ENCODE assay signal across 10 mouse cellular contexts in the genomic region with DNA sequence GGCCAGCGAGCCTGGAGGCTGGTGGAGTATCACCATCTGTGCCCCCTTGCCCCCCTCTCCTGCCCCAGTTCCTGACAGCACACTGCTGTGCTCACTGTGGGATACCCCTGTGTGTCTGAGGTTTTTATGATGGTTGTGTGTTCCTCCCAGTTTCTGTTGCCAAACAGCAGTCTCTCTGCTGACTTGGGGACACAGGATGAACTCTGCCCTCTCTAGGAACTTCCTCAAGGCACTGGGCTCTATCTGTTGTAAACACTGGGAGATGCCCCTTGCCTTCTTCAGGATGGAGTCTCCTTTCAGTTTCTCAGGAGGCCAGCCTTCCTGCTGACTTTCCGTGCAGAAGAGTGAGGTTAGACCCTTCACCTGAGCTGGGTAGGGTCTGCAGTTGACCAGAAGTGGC. TPM values are rescaled to one million over a fixed set of nuclear protein-coding genes. Genes with fewer than 3 reads are reported as not detected.
DNase-seq lines count a peak whose midpoint lies in the region; ATAC-seq and TF ChIP-seq lines count a peak whose summit lies in the region.
"Had no signal": no experiment of that assay in that cellular context is flagged by ENCODE, and none has a peak within 500 bp of the region (broad histone marks: within the 10 kb centered on the region; RNA-seq: fewer than 3 reads in every experiment).

No protein-coding gene starts in this region.

- H3K4me1 ChIP-seq in hindbrain, embryonic 10.5 days (replicated peaks): peaks cover 53% of the 10 kb centered on the region
- peaks cover 4% of the 10 kb centered on the region for H3K4me1 ChIP-seq in hindbrain, embryonic 11.5 days (replicated peaks; ENCODE audit: control insufficient read depth, insufficient read depth, low read length)
- peaks cover 30% of the 10 kb centered on the region for H3K4me1 ChIP-seq in hindbrain, embryonic 13.5 days (replicated peaks)
- no peaks in the 10 kb centered on the region; the same call in none of the 2 replicates for H3K4me1 ChIP-seq in liver, postnatal 0 days (ENCODE audit: insufficient read depth)

- peaks cover 56% of the 10 kb centered on the region for H3K27me3 ChIP-seq in hindbrain, embryonic 10.5 days (ENCODE audit: insufficient read depth, poor library complexity, severe bottlenecking)
- peaks cover 5% of the 10 kb centered on the region; the same call in 1 of the 2 replicates for H3K27me3 ChIP-seq in hindbrain, embryonic 11.5 days (ENCODE audit: control insufficient read depth, insufficient read depth, low read length)
- H3K27me3 ChIP-seq in hindbrain, embryonic 13.5 days: peaks cover 56% of the 10 kb centered on the region
- peaks cover 39% of the 10 kb centered on the region for H3K27me3 ChIP-seq in liver, postnatal 0 days (ENCODE audit: insufficient read depth, low read length)

- H3K36me3 ChIP-seq in hindbrain, embryonic 10.5 days: no peaks in the 10 kb centered on the region
- no peaks in the 10 kb centered on the region for H3K36me3 ChIP-seq in hindbrain, embryonic 11.5 days (ENCODE audit: control insufficient read depth, insufficient read depth, low read length)
- no peaks in the 10 kb centered on the region for H3K36me3 ChIP-seq in hindbrain, embryonic 13.5 days
- H3K36me3 ChIP-seq in liver, postnatal 0 days (replicated peaks; ENCODE audit: insufficient read depth, low read length): no peaks in the 10 kb centered on the region

- no peak for DNase-seq in hindbrain, embryonic 10.5 days (ENCODE audit: low spot score)
- DNase-seq in hindbrain, embryonic 11.5 days (ENCODE audit: low spot score): no peak
- DNase-seq in liver, postnatal 0 days: no peak
- no peak for DNase-seq in urinary bladder, postnatal 36 days (ENCODE audit: low spot score in 2 of 2)
- no peak for DNase-seq in right cerebral cortex, postnatal 25 days
- DNase-seq in cerebellum, adult 11 months: no peak
- DNase-seq: cerebellum, postnatal 10 days; thymus, adult 2 months had no signal

- WGBS in hindbrain, embryonic 10.5 days: 22% methylated on average over 2 of the region's 2 CpGs
- 10% methylated on average over 2 of the region's 2 CpGs for WGBS in hindbrain, embryonic 11.5 days
- WGBS in hindbrain, embryonic 13.5 days: 18% methylated on average over 2 of the region's 2 CpGs
- WGBS in liver, postnatal 0 days (ENCODE audit: insufficient replicate concordance): 32% methylated on average over 2 of the region's 2 CpGs

- H3K9me3 ChIP-seq in hindbrain, embryonic 10.5 days: no peaks in the 10 kb centered on the region
- no peaks in the 10 kb centered on the region for H3K9me3 ChIP-seq in hindbrain, embryonic 11.5 days (ENCODE audit: control insufficient read depth, low read length)
- no peaks in the 10 kb centered on the region for H3K9me3 ChIP-seq in hindbrain, embryonic 13.5 days
- H3K9me3 ChIP-seq in liver, postnatal 0 days (ENCODE audit: low read length): no peaks in the 10 kb centered on the region

- H3K4me3 ChIP-seq in hindbrain, embryonic 10.5 days: peak overlapping the region; percentile 76
- no peak overlapping the region for H3K4me3 ChIP-seq in hindbrain, embryonic 11.5 days (ENCODE audit: low read depth, low read length)
- peak overlapping the region; percentile 63; the same call in 1 of the 2 replicates for H3K4me3 ChIP-seq in hindbrain, embryonic 13.5 days
- H3K4me3 ChIP-seq in liver, postnatal 0 days (ENCODE audit: low read depth, low read length): no peak overlapping the region

- H3K27ac ChIP-seq in hindbrain, embryonic 10.5 days: no peak overlapping the region
- no peak overlapping the region for H3K27ac ChIP-seq in hindbrain, embryonic 11.5 days (ENCODE audit: low read depth, low read length)
- H3K27ac ChIP-seq in hindbrain, embryonic 13.5 days: no peak overlapping the region
- H3K27ac ChIP-seq in liver, postnatal 0 days (ENCODE audit: low read depth): no peak overlapping the region

- ATAC-seq in hindbrain, embryonic 11.5 days (ENCODE audit: low FRiP score): no peak
- 0 out of 2 replicates have a peak, but pooled peaks have one; percentile 5 for ATAC-seq in common myeloid progenitor, adult 5-6 weeks (replicated peaks; ENCODE audit: low read depth, poor library complexity, severe bottlenecking)
- ATAC-seq in hindbrain, embryonic 13.5 days (ENCODE audit: low FRiP score): no peak
- no peak for ATAC-seq in liver, postnatal 0 days

- no peak overlapping the region for H3K4me2 ChIP-seq in hindbrain, embryonic 11.5 days (replicated peaks; ENCODE audit: low read depth, low read length)
- H3K4me2 ChIP-seq in hindbrain, embryonic 13.5 days: peak overlapping the region; percentile 97
- H3K4me2 ChIP-seq in liver, postnatal 0 days (ENCODE audit: low read depth, low read length): peak overlapping the region; percentile 75; the same call in 1 of the 2 replicates

- TF ChIP-seq CTCF in liver, postnatal 0 days (IDR thresholded peaks at IDR 0.05; ENCODE audit: low read depth): no peak

- TF ChIP-seq EP300 in liver, postnatal 0 days (IDR thresholded peaks at IDR 0.05; ENCODE audit: low read depth): no peak

- no peak overlapping the region for H3K9ac ChIP-seq in hindbrain, embryonic 11.5 days (ENCODE audit: low read depth, low read length)
- H3K9ac ChIP-seq in hindbrain, embryonic 13.5 days: 0 out of 2 replicates have a peak overlapping the region, but pooled peaks have one; percentile 39
- no peak overlapping the region for H3K9ac ChIP-seq in liver, postnatal 0 days (replicated peaks)

RNA-seq across cellular contexts. Expression of a gene that starts 1.9 kb away (rescaled TPM):
- polyA plus RNA-seq in hindbrain, embryonic 10.5 days (2016; fragmentation: Nextera tagmentation; extraction: Ambion mirVana): 23.3 TPM in 2 replicates
- polyA plus RNA-seq in hindbrain, embryonic 11.5 days (2014; fragmentation: Nextera tagmentation; extraction: Ambion mirVana): 15.5 and 17.2 TPM in 2 replicates
- total RNA-seq in common myeloid progenitor, adult 5-6 weeks (2017): not detected in 2 replicates
- polyA plus RNA-seq in hindbrain, embryonic 13.5 days (2015; fragmentation: Nextera tagmentation; extraction: Ambion mirVana): 8.4 and 9.9 TPM in 2 replicates
- polyA plus RNA-seq in liver, postnatal 0 days (2015; fragmentation: Nextera tagmentation; extraction: Ambion mirVana): 1.0 and 1.2 TPM in 2 replicates

RNA-seq across cellular contexts. Expression of a gene that starts 13.9 kb away (rescaled TPM):
- polyA plus RNA-seq in hindbrain, embryonic 10.5 days (2016; fragmentation: Nextera tagmentation; extraction: Ambion mirVana): 9.3 and 9.8 TPM in 2 replicates
- 4.3 and 4.5 TPM in 2 replicates for polyA plus RNA-seq in hindbrain, embryonic 11.5 days (2014; fragmentation: Nextera tagmentation; extraction: Ambion mirVana)
- total RNA-seq in common myeloid progenitor, adult 5-6 weeks (2017): 0.34 and 4.8 TPM in 2 replicates
- 9.4 and 10.4 TPM in 2 replicates for polyA plus RNA-seq in hindbrain, embryonic 13.5 days (2015; fragmentation: Nextera tagmentation; extraction: Ambion mirVana)
- 2.5 and 3.0 TPM in 2 replicates for polyA plus RNA-seq in liver, postnatal 0 days (2015; fragmentation: Nextera tagmentation; extraction: Ambion mirVana)

RNA-seq across cellular contexts. Expression of a gene that starts 24.6 kb away (rescaled TPM):
- polyA plus RNA-seq in hindbrain, embryonic 10.5 days (2016; fragmentation: Nextera tagmentation; extraction: Ambion mirVana): 120 and 161 TPM in 2 replicates
- 152 and 167 TPM in 2 replicates for polyA plus RNA-seq in hindbrain, embryonic 11.5 days (2014; fragmentation: Nextera tagmentation; extraction: Ambion mirVana)
- total RNA-seq in common myeloid progenitor, adult 5-6 weeks (2017): 16.1 and 24.4 TPM in 2 replicates
- 248 and 269 TPM in 2 replicates for polyA plus RNA-seq in hindbrain, embryonic 13.5 days (2015; fragmentation: Nextera tagmentation; extraction: Ambion mirVana)
- polyA plus RNA-seq in liver, postnatal 0 days (2015; fragmentation: Nextera tagmentation; extraction: Ambion mirVana): 83.8 and 89.4 TPM in 2 replicates

RNA-seq across cellular contexts. Expression of a gene that starts 27.9 kb away (rescaled TPM):
- polyA plus RNA-seq in hindbrain, embryonic 10.5 days (2016; fragmentation: Nextera tagmentation; extraction: Ambion mirVana): 0.65 and 1.2 TPM in 2 replicates
- 0.54 and 0.93 TPM in 2 replicates for polyA plus RNA-seq in hindbrain, embryonic 11.5 days (2014; fragmentation: Nextera tagmentation; extraction: Ambion mirVana)
- not detected in 2 replicates for total RNA-seq in common myeloid progenitor, adult 5-6 weeks (2017)
- polyA plus RNA-seq in hindbrain, embryonic 13.5 days (2015; fragmentation: Nextera tagmentation; extraction: Ambion mirVana): 3.2 and 4.2 TPM in 2 replicates
- polyA plus RNA-seq in liver, postnatal 0 days (2015; fragmentation: Nextera tagmentation; extraction: Ambion mirVana): not detected in 2 replicates

RNA-seq across cellular contexts. Expression of a gene that starts 30.6 kb away (rescaled TPM):
- 0.17 and 0.29 TPM in 2 replicates for polyA plus RNA-seq in hindbrain, embryonic 10.5 days (2016; fragmentation: Nextera tagmentation; extraction: Ambion mirVana)
- polyA plus RNA-seq in hindbrain, embryonic 11.5 days (2014; fragmentation: Nextera tagmentation; extraction: Ambion mirVana): 0.53 and 0.54 TPM in 2 replicates
- not detected in 2 replicates for total RNA-seq in common myeloid progenitor, adult 5-6 weeks (2017)
- 0.21 and 0.35 TPM in 2 replicates for polyA plus RNA-seq in hindbrain, embryonic 13.5 days (2015; fragmentation: Nextera tagmentation; extraction: Ambion mirVana)
- polyA plus RNA-seq in liver, postnatal 0 days (2015; fragmentation: Nextera tagmentation; extraction: Ambion mirVana): 0.26 and 6.0 TPM in 2 replicates

Comparison
In these comparisons a context has a peak if more than half of its experiments do, and no peak if none do; other contexts are left out.
1. H3K4me3 ChIP-seq: peak in hindbrain, embryonic 10.5 days (single experiment) and hindbrain, embryonic 13.5 days (single experiment); none in hindbrain, embryonic 11.5 days (single experiment) and liver, postnatal 0 days (single experiment).